Mouse (Mus musculus): ENCODE data around the gene Aloxe3.

DNA sequence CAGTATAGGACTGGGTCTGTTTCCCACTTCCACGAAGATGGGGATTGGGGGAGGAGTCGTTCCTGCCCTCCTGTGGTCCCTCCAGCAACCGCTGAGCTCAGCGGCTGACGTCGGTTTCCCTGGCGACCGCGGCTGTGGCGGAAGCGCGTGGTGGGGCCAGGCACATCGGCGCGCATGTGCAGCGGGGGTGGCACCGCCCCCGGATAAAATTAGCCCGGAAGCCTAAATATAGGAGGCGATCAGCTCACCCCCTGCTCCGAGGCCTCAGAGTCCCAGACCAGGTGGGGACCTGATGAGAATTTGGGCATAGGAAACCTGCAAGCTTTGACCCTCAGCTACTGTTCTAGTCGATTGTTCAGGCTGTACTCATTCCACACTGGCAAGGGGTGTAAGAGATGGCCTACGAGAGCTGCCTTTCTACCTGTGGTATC, 25.8 kb upstream of the Aloxe3 start:
- TF ChIP-seq CTCF (IDR thresholded peaks at IDR 0.05; ENCODE audit: borderline replicate concordance, insufficient read depth, low read depth, low read length), result no peak
- peak; percentile 59; the same call in 1 of the 2 replicates for TF ChIP-seq POLR2A (IDR thresholded peaks at IDR 0.05; ENCODE audit: borderline replicate concordance, insufficient read depth, low read length)

Measured in cerebellum, adult 2 months (tissue).